Comparison of ENCODE assay signal across 12 mouse cellular contexts in the genomic region with DNA sequence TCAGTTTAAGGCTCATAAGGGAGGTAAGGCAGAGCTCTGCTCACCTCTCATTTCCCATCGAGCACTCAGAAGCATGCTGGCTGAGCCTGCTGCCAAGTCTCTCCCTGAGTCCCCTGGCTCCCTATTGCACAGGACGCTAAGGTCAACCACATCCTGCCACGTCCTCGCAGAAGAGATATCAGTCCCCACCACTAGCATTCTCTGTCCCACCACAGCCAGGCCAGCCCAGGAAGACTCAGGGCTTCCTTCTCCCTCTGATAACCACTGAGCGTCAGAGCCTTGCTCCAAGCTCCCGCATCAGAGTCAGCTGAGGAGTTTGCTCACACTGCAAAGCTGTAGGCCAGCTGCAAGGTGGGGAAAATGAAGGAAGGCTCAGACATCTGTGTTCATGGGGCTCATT.
A peak's percentile ranks its signal among the peaks of the same experiment; 100 is the strongest.
DNase-seq lines count a peak whose midpoint lies in the region; ATAC-seq and TF ChIP-seq lines count a peak whose summit lies in the region.
"Had no signal": no experiment of that assay in that cellular context is flagged by ENCODE, and none has a peak within 500 bp of the region (broad histone marks: within the 10 kb centered on the region; RNA-seq: fewer than 3 reads in every experiment).

No protein-coding gene starts in this region.

- peaks cover 3% of the 10 kb centered on the region; the same call in 1 of the 2 replicates for H3K9me3 ChIP-seq in megakaryocyte, embryonic 14.5 days
- H3K9me3 ChIP-seq: kidney, embryonic 15.5 days; lung, embryonic 15.5 days had no signal

- no peaks in the 10 kb centered on the region for H3K36me3 ChIP-seq in thymus, adult 2 months (ENCODE audit: control insufficient read depth, insufficient read depth, low read length)
- H3K36me3 ChIP-seq in megakaryocyte, embryonic 14.5 days (replicated peaks; ENCODE audit: low read length) = no peaks in the 10 kb centered on the region
- H3K36me3 ChIP-seq: kidney, embryonic 15.5 days; lung, embryonic 15.5 days had no signal

- no peak for TF ChIP-seq POLR2A in thymus, adult 2 months (IDR thresholded peaks at IDR 0.05; ENCODE audit: control insufficient read depth, extremely low read depth, insufficient read depth, low read length, poor library complexity)

- no peak for TF ChIP-seq CTCF in thymus, adult 2 months (IDR thresholded peaks at IDR 0.05; ENCODE audit: borderline replicate concordance, control insufficient read depth, extremely low read depth, insufficient read depth, low read length, poor library complexity)

- peaks cover 61% of the 10 kb centered on the region for H3K4me1 ChIP-seq in thymus, adult 2 months (replicated peaks; ENCODE audit: control insufficient read depth, insufficient read depth, low read length)
- H3K4me1 ChIP-seq in megakaryocyte, embryonic 14.5 days = peaks cover 90% of the 10 kb centered on the region
- H3K4me1 ChIP-seq: lung, embryonic 15.5 days had no signal

- DNase-seq in thymus, postnatal 0 days (ENCODE audit: low spot score) = peak; percentile 69
- no peak for DNase-seq in thymus, adult 2 months
- DNase-seq in cerebellum, postnatal 14 days = no peak
- DNase-seq in kidney, adult 9 months = no peak
- DNase-seq: gastrocnemius, adult 2 months; layer of hippocampus, postnatal 36 days had no signal

- peak; percentile 96 for ATAC-seq in granulocyte monocyte progenitor cell, adult 5-6 weeks (replicated peaks; ENCODE audit: poor library complexity, severe bottlenecking)
- ATAC-seq in cerebellum, adult (ENCODE audit: insufficient number of reproducible peaks, low FRiP score, low TSS enrichment) = no peak
- ATAC-seq: midbrain, embryonic 16.5 days had no signal

- 4% methylated on average over 6 of the region's 6 CpGs for WGBS in thymus, adult 2 months

- H3K27ac ChIP-seq in thymus, adult 2 months (ENCODE audit: control insufficient read depth, insufficient read depth, low read length) = no peak overlapping the region
- H3K27ac ChIP-seq: gastrocnemius, adult 2 months; kidney, embryonic 15.5 days; lung, embryonic 15.5 days had no signal

- H3K4me3 ChIP-seq in thymus, adult 2 months (ENCODE audit: control insufficient read depth, insufficient read depth, low read length) = no peak overlapping the region
- H3K4me3 ChIP-seq in megakaryocyte, embryonic 14.5 days (replicated peaks) = peak overlapping the region; percentile 77
- H3K4me3 ChIP-seq: gastrocnemius, adult 2 months; kidney, embryonic 15.5 days; lung, embryonic 15.5 days had no signal

- no peaks in the 10 kb centered on the region for H3K27me3 ChIP-seq in thymus, adult 2 months (ENCODE audit: control insufficient read depth, insufficient read depth, low read length)
- peaks cover 77% of the 10 kb centered on the region for H3K27me3 ChIP-seq in megakaryocyte, embryonic 14.5 days (replicated peaks)
- H3K27me3 ChIP-seq: kidney, embryonic 15.5 days; lung, embryonic 15.5 days had no signal
